Mouse (Mus musculus) liver, postnatal 0 days (tissue): ENCODE results near the gene Phldb1. TPM values are rescaled to one million over a fixed set of nuclear protein-coding genes. Genes with fewer than 3 reads are reported as not detected.

Source experiments
- ATAC-seq: fragments of 200-750 bp; cut with Nextera tagmentation; 2 replicates; pipeline ENCODE4 v1.8.0; 2017; ENCODE audit warnings: mild to moderate bottlenecking, moderate library complexity
- DNase-seq: peaks from one replicate; pipeline ENCODE4 v3.0.0-alpha.2; 2016
- H3K27ac ChIP-seq: fragments of 300-500 bp; sonication (generic); 2 replicates; pipeline ENCODE4 v1.5.1; 2014; ENCODE audit warnings: antibody characterized with exemption, moderate library complexity, mild to moderate bottlenecking, low read depth
- H3K27me3 ChIP-seq: fragments of 300-500 bp; sonication (generic); 2 replicates; pipeline ENCODE4 v1.6.1; 2014; ENCODE audit warnings: low read length, control low read depth, mixed read lengths; ENCODE audit not compliant: insufficient read depth
- H3K36me3 ChIP-seq: fragments of 300-500 bp; sonication (generic); replicated peaks from 2 replicates; pipeline ENCODE4 v1.6.1; 2014; ENCODE audit warnings: mild to moderate bottlenecking, control low read depth, low read length, moderate library complexity, mixed read lengths; ENCODE audit not compliant: insufficient read depth
- H3K4me1 ChIP-seq: fragments of 300-500 bp; sonication (generic); 2 replicates; pipeline ENCODE4 v1.6.1; 2014; ENCODE audit warnings: antibody characterized with exemption, mild to moderate bottlenecking, control low read depth; ENCODE audit not compliant: insufficient read depth
- H3K4me2 ChIP-seq: fragments of 300-500 bp; sonication (generic); 2 replicates; pipeline ENCODE4 v1.6.1; 2014; ENCODE audit warnings: low read depth, mild to moderate bottlenecking, low read length, moderate library complexity, mixed read lengths
- H3K4me3 ChIP-seq: fragments of 300-500 bp; sonication (generic); 2 replicates; pipeline ENCODE4 v1.5.1; 2014; ENCODE audit warnings: low read depth, low read length
- H3K9ac ChIP-seq: fragments of 300-500 bp; sonication (generic); replicated peaks from 2 replicates; pipeline ENCODE4 v1.6.1; 2014; ENCODE audit warnings: mild to moderate bottlenecking, moderate library complexity
- H3K9me3 ChIP-seq: fragments of 300-500 bp; sonication (generic); 2 replicates; pipeline ENCODE4 v1.6.1; 2016; ENCODE audit warnings: mild to moderate bottlenecking, control low read depth, low read length, mixed read lengths
- CTCF ChIP-seq: sonication (generic); IDR thresholded peaks from 2 replicates; pipeline ENCODE4 v1.5.1; 2016; ENCODE audit warnings: antibody characterized with exemption, low read depth
- EP300 ChIP-seq: IDR thresholded peaks from 2 replicates; pipeline ENCODE4 v1.6.1; 2016; ENCODE audit warnings: antibody characterized with exemption, low read depth, mild to moderate bottlenecking
- WGBS: fragments of 180-500 bp; shearing (Covaris S2); extraction: QIAGEN DNeasy Blood & Tissue Kit; methylation state at CpG from one replicate; pipeline ENCODE4 v1.1.7; 2014; ENCODE audit not compliant: insufficient replicate concordance; 5-methylcytosine and 5-hydroxymethylcytosine counted together
- polyA plus RNA-seq: library from polyadenylated mRNA; unstranded; fragments of >200 nt; fragmentation: Nextera tagmentation; extraction: Ambion mirVana; gene quantifications from 2 replicates; pipeline ENCODE4 v1.2.1, GENCODE M21; 2015

The Phldb1 gene
- polyA plus RNA-seq, 1 experiment from 2014 or later, result 2.2 TPM

DNA sequence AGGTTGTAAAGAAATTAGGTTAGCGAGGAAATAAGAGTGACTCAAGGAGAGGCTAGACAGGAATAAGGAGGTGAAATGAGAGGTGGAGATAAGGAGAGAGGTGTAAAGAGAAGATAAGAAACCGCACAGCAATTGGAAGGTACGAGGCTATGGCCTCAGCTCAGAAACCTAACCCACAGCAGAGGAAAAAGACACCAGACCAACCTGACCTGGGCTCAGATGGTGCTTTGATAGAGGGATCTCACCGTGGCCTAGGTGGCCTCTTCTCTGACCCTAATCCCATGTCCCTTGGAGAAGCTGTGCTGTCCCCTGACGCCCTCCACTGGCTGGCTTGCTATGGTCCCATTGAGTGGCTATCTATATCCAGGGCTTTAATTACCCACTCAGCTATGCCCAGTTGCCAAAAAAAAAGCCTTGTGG lies 2.9 kb downstream of the Phldb1 start:
- DNase-seq, result no peak
- 34% methylated on average over 5 of the region's 5 CpGs for WGBS
- peaks cover 14% of the 10 kb centered on the region for H3K4me1 ChIP-seq
- no peak overlapping the region for H3K27ac ChIP-seq
- no peak for ATAC-seq
- H3K9me3 ChIP-seq, result no peaks in the 10 kb centered on the region
- H3K4me3 ChIP-seq, result no peak overlapping the region
- TF ChIP-seq EP300 (no peak), CTCF (no peak)
- H3K9ac ChIP-seq, result no peak overlapping the region
- H3K36me3 ChIP-seq, result no peaks in the 10 kb centered on the region
- peaks cover 35% of the 10 kb centered on the region for H3K27me3 ChIP-seq
- H3K4me2 ChIP-seq, result no peak overlapping the region

DNA sequence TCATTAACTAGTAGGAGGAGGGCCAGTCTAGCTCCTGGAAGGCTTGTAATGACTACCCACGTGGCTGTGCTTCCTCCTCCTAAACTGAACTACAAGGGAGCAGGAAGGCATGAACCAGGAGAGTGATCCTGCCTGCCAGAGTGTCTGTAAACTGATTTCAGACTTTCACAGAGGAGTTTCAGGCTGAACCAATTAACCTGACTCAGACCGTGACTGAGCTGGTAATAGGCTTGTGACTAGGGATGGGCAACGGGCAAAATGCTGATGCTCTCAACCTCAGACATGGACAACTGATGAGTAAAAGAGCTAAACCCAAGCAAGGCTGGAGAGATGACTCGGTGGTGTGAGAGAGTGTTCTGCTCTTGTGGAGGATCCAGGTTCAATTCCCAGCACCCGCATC lies 7.6 kb downstream of the Phldb1 start:
- H3K36me3 ChIP-seq, result no peaks in the 10 kb centered on the region
- no peak for DNase-seq
- WGBS, result 71% methylated on average over 5 of the region's 5 CpGs
- no peak for ATAC-seq
- H3K4me2 ChIP-seq, result no peak overlapping the region
- H3K9me3 ChIP-seq, result no peaks in the 10 kb centered on the region
- H3K27me3 ChIP-seq, result peaks cover 7% of the 10 kb centered on the region; the same call in 1 of the 2 replicates
- H3K4me1 ChIP-seq, result 0 out of 2 replicates have a peak, but pooled peaks cover 3% of the 10 kb centered on the region
- H3K27ac ChIP-seq, result no peak overlapping the region
- no peak for TF ChIP-seq CTCF
- no peak for TF ChIP-seq EP300
- H3K9ac ChIP-seq, result no peak overlapping the region
- H3K4me3 ChIP-seq, result no peak overlapping the region

DNA sequence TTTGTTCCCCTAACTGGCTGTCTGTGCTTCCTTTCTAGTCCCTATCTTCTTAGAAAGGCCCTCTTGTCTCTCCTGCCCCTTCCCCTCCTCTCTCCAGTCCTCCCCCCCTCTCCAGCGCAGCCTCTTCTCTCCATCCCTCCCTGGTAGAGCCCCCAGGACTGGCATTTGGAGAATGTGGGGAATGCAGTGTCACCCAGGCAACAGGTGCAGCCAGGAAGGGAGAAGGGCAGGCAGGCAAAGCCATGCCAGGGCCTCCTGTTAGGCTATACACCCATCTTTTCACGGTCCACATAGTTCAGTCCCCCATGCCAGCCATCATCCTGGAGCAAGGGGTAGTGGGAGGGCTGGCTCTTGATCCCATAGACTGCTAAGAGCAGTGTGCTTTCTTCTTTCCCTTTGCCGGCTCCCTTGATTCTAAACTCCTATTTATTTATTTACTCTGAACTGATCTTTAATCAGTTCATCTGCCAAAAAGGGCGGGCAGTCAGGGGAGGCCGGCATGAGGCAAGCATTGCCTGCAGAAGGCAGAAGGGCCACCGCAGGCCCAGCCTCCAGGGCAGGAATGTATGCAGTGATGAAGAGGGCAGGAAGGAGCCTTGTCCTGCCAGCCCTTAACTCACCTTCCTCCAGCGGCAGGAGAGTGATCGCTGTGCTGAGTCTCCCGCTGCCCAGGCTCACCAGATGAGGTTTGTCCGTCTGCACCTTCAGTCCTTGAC lies 8.4 kb downstream of the Phldb1 start:
- H3K27ac ChIP-seq, result no peak overlapping the region
- H3K27me3 ChIP-seq, result no peaks in the 10 kb centered on the region
- 58% methylated on average over 10 of the region's 10 CpGs for WGBS
- H3K4me3 ChIP-seq, result no peak overlapping the region
- DNase-seq, result no peak
- no peak overlapping the region for H3K4me2 ChIP-seq
- ATAC-seq, result no peak
- peaks cover under 1% of the 10 kb centered on the region; the same call in 1 of the 2 replicates for H3K4me1 ChIP-seq
- TF ChIP-seq CTCF (no peak), EP300 (no peak)
- H3K9me3 ChIP-seq, result no peaks in the 10 kb centered on the region
- no peak overlapping the region for H3K9ac ChIP-seq
- H3K36me3 ChIP-seq, result no peaks in the 10 kb centered on the region

DNA sequence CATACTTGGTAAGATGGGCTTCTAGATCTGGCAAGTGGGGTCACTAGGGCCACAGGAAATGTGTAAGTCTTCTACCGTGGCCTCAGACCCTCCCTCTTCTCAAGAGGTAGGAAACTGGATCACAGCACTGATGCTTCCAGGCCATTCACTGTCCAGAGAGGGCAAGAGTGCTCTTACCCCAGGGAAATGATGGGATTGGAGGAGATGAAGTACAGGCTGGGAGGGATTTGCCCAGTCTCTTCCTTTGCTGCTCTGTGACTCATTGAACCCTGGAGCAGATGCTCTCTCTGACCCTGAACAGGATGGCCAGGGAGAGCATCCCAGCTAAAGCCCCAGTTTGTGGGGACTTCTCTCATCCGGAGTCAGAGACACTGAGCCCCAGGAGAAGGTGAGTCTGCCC lies 10.3 kb downstream of the Phldb1 start:
- WGBS, result 57% methylated on average over 2 of the region's 2 CpGs
- H3K27me3 ChIP-seq, result no peaks in the 10 kb centered on the region; the same call in 1 of the 2 replicates
- peaks cover 12% of the 10 kb centered on the region for H3K4me1 ChIP-seq
- TF ChIP-seq EP300 (no peak), CTCF (no peak)
- ATAC-seq (no peak), DNase-seq (no peak)
- H3K27ac ChIP-seq, result no peak overlapping the region
- no peaks in the 10 kb centered on the region for H3K36me3 ChIP-seq
- H3K4me3 ChIP-seq, result no peak overlapping the region
- H3K4me2 ChIP-seq, result no peak overlapping the region
- H3K9me3 ChIP-seq, result no peaks in the 10 kb centered on the region
- no peak overlapping the region for H3K9ac ChIP-seq

DNA sequence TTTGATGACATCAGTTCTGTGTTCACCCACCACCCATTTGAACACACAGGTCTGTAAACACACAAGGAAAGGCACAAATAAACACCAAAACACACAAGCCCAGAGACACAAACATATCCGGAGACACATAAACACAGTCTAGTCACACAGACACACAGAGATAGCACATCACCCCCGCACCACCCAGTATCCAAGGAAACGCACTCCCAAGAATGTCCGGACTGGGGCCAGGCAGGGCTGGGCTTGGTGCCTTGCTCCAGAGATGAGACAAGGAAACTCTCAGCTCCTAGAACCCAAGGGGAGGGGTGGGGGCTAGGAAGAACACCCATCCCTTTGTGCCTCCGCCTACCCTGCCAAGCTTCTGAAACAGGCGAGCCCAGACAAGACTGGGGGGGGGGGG lies 10.8 kb downstream of the Phldb1 start:
- H3K4me3 ChIP-seq, result no peak overlapping the region
- no peak overlapping the region for H3K9ac ChIP-seq
- 72% methylated on average over 6 of the region's 6 CpGs for WGBS
- peaks cover 12% of the 10 kb centered on the region for H3K4me1 ChIP-seq
- H3K9me3 ChIP-seq, result no peaks in the 10 kb centered on the region
- no peaks in the 10 kb centered on the region for H3K36me3 ChIP-seq
- ATAC-seq (no peak), DNase-seq (no peak)
- H3K4me2 ChIP-seq, result no peak overlapping the region
- H3K27ac ChIP-seq, result 0 out of 2 replicates have a peak overlapping the region, but pooled peaks have one; percentile 16
- TF ChIP-seq CTCF, result no peak
- TF ChIP-seq EP300, result no peak
- no peaks in the 10 kb centered on the region; the same call in 1 of the 2 replicates for H3K27me3 ChIP-seq

DNA sequence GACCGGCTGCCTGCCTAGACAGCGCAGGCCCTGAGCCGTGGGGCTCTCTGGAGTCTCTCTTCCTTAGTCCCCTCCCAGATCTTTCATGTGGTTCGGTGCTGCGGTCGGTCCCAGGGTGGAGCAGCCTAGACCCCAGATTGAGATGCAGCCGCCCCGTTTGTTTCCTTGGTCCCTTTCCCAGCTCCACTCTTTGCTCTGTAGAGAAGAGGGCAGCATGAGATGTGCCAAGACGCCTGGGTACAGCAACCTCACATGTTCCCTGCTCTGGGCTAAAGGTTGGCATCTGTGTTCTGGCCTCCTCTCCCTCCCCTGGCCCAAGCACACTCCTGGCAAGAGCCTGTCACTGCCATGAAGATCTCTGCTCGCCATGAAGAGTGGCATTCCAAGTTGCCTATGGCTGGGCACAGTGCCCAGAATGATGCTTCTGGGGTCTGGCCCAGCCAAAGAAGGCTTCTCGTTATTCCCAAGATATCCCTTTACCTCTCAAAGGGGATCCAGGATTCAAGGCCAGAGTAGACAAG lies 11.4 kb downstream of the Phldb1 start:
- no peak for ATAC-seq
- DNase-seq, result no peak

More for the DNA sequence above, 11.4 kb downstream of the Phldb1 start:
- no peak overlapping the region for H3K4me3 ChIP-seq
- H3K9ac ChIP-seq, result no peak overlapping the region
- TF ChIP-seq EP300 (no peak), CTCF (no peak)
- no peaks in the 10 kb centered on the region for H3K36me3 ChIP-seq
- H3K27ac ChIP-seq, result peak overlapping the region; percentile 16; the same call in 1 of the 2 replicates
- H3K9me3 ChIP-seq, result no peaks in the 10 kb centered on the region
- H3K4me1 ChIP-seq, result peaks cover 12% of the 10 kb centered on the region
- 69% methylated on average over 11 of the region's 11 CpGs for WGBS
- H3K27me3 ChIP-seq, result no peaks in the 10 kb centered on the region; the same call in 1 of the 2 replicates
- H3K4me2 ChIP-seq, result no peak overlapping the region
